Comparison of ENCODE assay signal across 26 mouse cellular contexts in the genomic region with DNA sequence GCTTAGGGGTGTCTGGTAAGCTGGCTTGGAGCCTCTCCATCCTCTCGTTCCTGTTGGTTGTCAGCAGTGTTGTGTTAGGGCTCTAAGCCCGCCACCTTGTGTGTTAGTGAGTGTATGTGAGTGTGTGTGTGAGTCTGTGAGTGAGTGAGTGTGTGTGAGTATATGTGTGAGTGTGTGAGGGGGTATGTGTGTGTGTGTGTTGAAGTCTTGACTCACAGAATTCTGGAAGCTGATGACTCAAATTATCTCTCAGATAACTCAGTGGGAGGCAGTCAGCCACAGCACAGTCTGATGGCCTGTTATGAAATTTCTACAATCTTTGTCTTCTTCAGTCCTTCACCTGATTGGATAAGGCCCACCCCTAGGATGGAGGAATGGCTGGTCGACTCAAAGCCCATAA.
DNase-seq lines count a peak whose midpoint lies in the region; ATAC-seq and TF ChIP-seq lines count a peak whose summit lies in the region.
"Had no signal": no experiment of that assay in that cellular context is flagged by ENCODE, and none has a peak within 500 bp of the region (broad histone marks: within the 10 kb centered on the region; RNA-seq: fewer than 3 reads in every experiment).

No protein-coding gene starts in this region.

- TF ChIP-seq EP300 in heart, adult 2 months (IDR thresholded peaks at IDR 0.05; ENCODE audit: insufficient read depth, low read depth, low read length) = no peak

- no peak overlapping the region for H3K9ac ChIP-seq in heart, embryonic 15.5 days
- H3K9ac ChIP-seq in heart, adult 2 months (ENCODE audit: low read depth, low read length) = no peak overlapping the region
- H3K9ac ChIP-seq: hindbrain, embryonic 15.5 days; liver, embryonic 14.5 days; midbrain, embryonic 13.5 days; neural tube, embryonic 13.5 days had no signal

- no peak overlapping the region for H3K4me2 ChIP-seq in heart, embryonic 15.5 days
- H3K4me2 ChIP-seq: hindbrain, embryonic 15.5 days; midbrain, embryonic 13.5 days; neural tube, embryonic 13.5 days had no signal

- H3K79me2 ChIP-seq in heart, adult 2 months (replicated peaks; ENCODE audit: control insufficient read depth, insufficient read depth, low read length) = no peaks in the 10 kb centered on the region

- ATAC-seq in heart, embryonic 15.5 days (replicated peaks; ENCODE audit: insufficient number of reproducible peaks, insufficient read depth, low FRiP score, low read depth) = no peak
- no peak for ATAC-seq in granulocyte monocyte progenitor cell, adult 5-6 weeks (replicated peaks; ENCODE audit: poor library complexity, severe bottlenecking)
- ATAC-seq: inflammation-experienced regulatory T-cells, adult 6 months; midbrain, embryonic 13.5 days had no signal

- 71% methylated on average over 3 of the region's 3 CpGs for WGBS in heart, embryonic 15.5 days
- 64% methylated on average over 3 of the region's 3 CpGs for WGBS in heart, adult 2 months

- no peak for DNase-seq in heart, adult 2 months
- DNase-seq in left cerebral cortex, adult 9 months (ENCODE audit: low spot score in 2 of 2) = peak; percentile 31 to 37
- no peak for DNase-seq in left cerebral cortex, postnatal 10 days (ENCODE audit: extremely low spot score in 1 of 2, low spot score in 2 of 2)
- peak; percentile 21 to 59 for DNase-seq in frontal cortex, adult 2 months (ENCODE audit: extremely low spot score in 1 of 2, low spot score in 1 of 2)
- peak; percentile 32 to 60 for DNase-seq in left cerebral cortex, postnatal 25 days (ENCODE audit: low spot score in 2 of 2)
- DNase-seq: B cell, adult 2 months; cerebellum, adult 8-10 months; cerebellum, postnatal 25 days; gastrocnemius, postnatal 10 days; kidney, adult 11 months; kidney, postnatal 25 days; liver; lung, adult 2 months; lung, postnatal 10 days; spleen, adult 18-20 months; thymus, adult 18-20 months; thymus, postnatal 25 days had no signal

- intact Hi-C loops in heart, adult 2 months (cut with DNase I) = no loop called here
- intact Hi-C loops in left cerebral cortex, postnatal 10 days (cut with DNase I) = no loop called here
- intact Hi-C loops in left cerebral cortex, postnatal 25 days (cut with DNase I) = no loop called here

- TF ChIP-seq CTCF in heart, adult 2 months (IDR thresholded peaks at IDR 0.05) = no peak

- TF ChIP-seq POLR2A in heart, adult 2 months (IDR thresholded peaks at IDR 0.05; ENCODE audit: insufficient read depth, low read depth, low read length) = no peak

- H3K36me3 ChIP-seq in heart, embryonic 15.5 days = no peaks in the 10 kb centered on the region
- H3K36me3 ChIP-seq in heart, adult 2 months (ENCODE audit: control insufficient read depth, insufficient read depth, low read length) = no peaks in the 10 kb centered on the region
- H3K36me3 ChIP-seq: hindbrain, embryonic 10.5 days; hindbrain, embryonic 15.5 days; midbrain, embryonic 13.5 days; neural tube, embryonic 13.5 days had no signal

- H3K27ac ChIP-seq in heart, embryonic 15.5 days = peak overlapping the region; percentile 77
- no peak overlapping the region for H3K27ac ChIP-seq in heart, adult 2 months
- H3K27ac ChIP-seq: hindbrain, embryonic 10.5 days; hindbrain, embryonic 15.5 days; liver, embryonic 14.5 days; macrophage; midbrain, embryonic 13.5 days; neural tube, embryonic 13.5 days had no signal

- H3K27me3 ChIP-seq in heart, embryonic 15.5 days = no peaks in the 10 kb centered on the region
- no peaks in the 10 kb centered on the region for H3K27me3 ChIP-seq in heart, adult 2 months (ENCODE audit: control insufficient read depth, insufficient read depth, low read length)
- H3K27me3 ChIP-seq: hindbrain, embryonic 15.5 days; midbrain, embryonic 13.5 days; neural tube, embryonic 13.5 days had no signal

- H3K9me3 ChIP-seq in heart, embryonic 15.5 days (replicated peaks) = no peaks in the 10 kb centered on the region
- H3K9me3 ChIP-seq: hindbrain, embryonic 10.5 days; hindbrain, embryonic 15.5 days; midbrain, embryonic 13.5 days; neural tube, embryonic 13.5 days had no signal

- peaks cover 17% of the 10 kb centered on the region for H3K4me1 ChIP-seq in heart, embryonic 15.5 days (replicated peaks)
- H3K4me1 ChIP-seq in heart, adult 2 months (ENCODE audit: control insufficient read depth, insufficient read depth, low read length) = no peaks in the 10 kb centered on the region
- H3K4me1 ChIP-seq: hindbrain, embryonic 10.5 days; midbrain, embryonic 13.5 days had no signal

- no peak overlapping the region for H3K4me3 ChIP-seq in heart, embryonic 15.5 days
- no peak overlapping the region for H3K4me3 ChIP-seq in heart, adult 2 months
- H3K4me3 ChIP-seq: hindbrain, embryonic 10.5 days; hindbrain, embryonic 15.5 days; midbrain, embryonic 13.5 days; neural tube, embryonic 13.5 days had no signal

Comparison
In these comparisons a context has a peak if more than half of its experiments do, and no peak if none do; other contexts are left out.
1. DNase-seq: peak in left cerebral cortex, adult 9 months (2 of 2), frontal cortex, adult 2 months (2 of 2) and left cerebral cortex, postnatal 25 days (2 of 2); none in heart, adult 2 months (0 of 2) and left cerebral cortex, postnatal 10 days (0 of 2).